Mouse (Mus musculus) neural tube, embryonic 12.5 days (tissue): ENCODE measurements around the gene Hyls1. TPM values are rescaled to one million over a fixed set of nuclear protein-coding genes. Genes with fewer than 3 reads are reported as not detected.

Experiments
- ATAC-seq: fragments of 200-750 bp; cut with Nextera tagmentation; 2 replicates; pipeline ENCODE4 v1.8.0; 2017; ENCODE audit warnings: low read depth, mild to moderate bottlenecking, moderate TSS enrichment, moderate library complexity; ENCODE audit not compliant: low FRiP score
- H3K27ac ChIP-seq: fragments of 300-500 bp; sonication (generic); 2 replicates; pipeline ENCODE4 v1.5.1; 2016
- H3K27me3 ChIP-seq: fragments of 300-500 bp; sonication (generic); replicated peaks from 2 replicates; pipeline ENCODE4 v1.6.1; 2016; ENCODE audit warnings: mild to moderate bottlenecking
- H3K36me3 ChIP-seq: fragments of 300-500 bp; sonication (generic); 2 replicates; pipeline ENCODE4 v1.6.1; 2016; ENCODE audit warnings: mild to moderate bottlenecking
- H3K4me1 ChIP-seq: fragments of 300-500 bp; sonication (generic); 2 replicates; pipeline ENCODE4 v1.6.1; 2016
- H3K4me2 ChIP-seq: fragments of 300-500 bp; sonication (generic); replicated peaks from 2 replicates; pipeline ENCODE4 v1.6.1; 2016; ENCODE audit warnings: mild to moderate bottlenecking
- H3K4me3 ChIP-seq: fragments of 300-500 bp; sonication (generic); 2 replicates; pipeline ENCODE4 v1.5.1; 2016
- H3K9ac ChIP-seq: fragments of 300-500 bp; sonication (generic); 2 replicates; pipeline ENCODE4 v1.6.1; 2016; ENCODE audit warnings: mild to moderate bottlenecking
- H3K9me3 ChIP-seq: fragments of 300-500 bp; sonication (generic); 2 replicates; pipeline ENCODE4 v1.6.1; 2016; ENCODE audit warnings: mild to moderate bottlenecking
- WGBS: fragments of 180-500 bp; shearing (Covaris S2); methylation state at CpG from one replicate; pipeline ENCODE4 v1.1.7; 2016; 5-methylcytosine and 5-hydroxymethylcytosine counted together
- polyA plus RNA-seq: library from polyadenylated mRNA; unstranded; fragments of >200 nt; fragmentation: Nextera tagmentation; extraction: Ambion mirVana; gene quantifications from 2 replicates; pipeline ENCODE4 v1.2.1, GENCODE M21; 2016

The Hyls1 gene
- polyA plus RNA-seq, 1 experiment from 2014 or later = 17.8 TPM

- H3K4me1 ChIP-seq = peaks cover 18% of the 10 kb centered on the region
- no peak overlapping the region for H3K27ac ChIP-seq
- no peak overlapping the region for H3K9ac ChIP-seq
- H3K4me2 ChIP-seq = no peak overlapping the region
- no peaks in the 10 kb centered on the region for H3K9me3 ChIP-seq
- peaks cover 4% of the 10 kb centered on the region; the same call in 1 of the 2 replicates for H3K36me3 ChIP-seq
- no peak overlapping the region for H3K4me3 ChIP-seq
- 11% methylated on average over 6 of the region's 6 CpGs for WGBS
- no peaks in the 10 kb centered on the region for H3K27me3 ChIP-seq
- peak; percentile 70 for ATAC-seq
These were observed 28.7 kb downstream of the Hyls1 start for GRCm38 (mm10) chr9:35541488-35541887.

GRCm38 (mm10) chr9:35541024-35541423 lies 29.2 kb downstream of the Hyls1 start:
- Histone ChIP-seq H3K9me3 (no peaks in the 10 kb centered on the region), H3K4me1 (peaks cover 18% of the 10 kb centered on the region), H3K36me3 (peaks cover 4% of the 10 kb centered on the region; the same call in 1 of the 2 replicates), H3K27me3 (no peaks in the 10 kb centered on the region), H3K27ac (no peak overlapping the region), H3K4me2 (no peak overlapping the region), H3K4me3 (no peak overlapping the region), H3K9ac (no peak overlapping the region)
- ATAC-seq = no peak
- 92% methylated on average over 5 of the region's 5 CpGs for WGBS

GRCm38 (mm10) chr9:35539001-35539750 lies 31.0 kb downstream of the Hyls1 start:
- Histone ChIP-seq H3K4me2 (no peak overlapping the region), H3K4me3 (no peak overlapping the region), H3K9ac (no peak overlapping the region), H3K36me3 (peaks cover 4% of the 10 kb centered on the region; the same call in 1 of the 2 replicates), H3K9me3 (no peaks in the 10 kb centered on the region), H3K27ac (no peak overlapping the region), H3K27me3 (no peaks in the 10 kb centered on the region), H3K4me1 (peaks cover 9% of the 10 kb centered on the region; the same call in 1 of the 2 replicates)
- no peak for ATAC-seq
- 77% methylated on average over 13 of the region's 13 CpGs for WGBS

- Histone ChIP-seq H3K4me3 (no peak overlapping the region), H3K9ac (no peak overlapping the region)
- WGBS = 85% methylated on average over 4 of the region's 4 CpGs
These were observed 34.3 kb downstream of the Hyls1 start for GRCm38 (mm10) chr9:35535876-35536275.

GRCm38 (mm10) chr9:35535110-35535509 lies 35.1 kb downstream of the Hyls1 start:
- Histone ChIP-seq H3K4me2 (no peak overlapping the region), H3K4me1 (peaks cover 9% of the 10 kb centered on the region; the same call in 1 of the 2 replicates)
- WGBS = 9% methylated on average over 2 of the region's 2 CpGs

More at GRCm38 (mm10) chr9:35535876-35536275, 34.3 kb downstream of the Hyls1 start:
- Histone ChIP-seq H3K36me3 (no peaks in the 10 kb centered on the region), H3K4me1 (peaks cover 9% of the 10 kb centered on the region; the same call in 1 of the 2 replicates), H3K4me2 (no peak overlapping the region), H3K27me3 (no peaks in the 10 kb centered on the region), H3K9me3 (no peaks in the 10 kb centered on the region), H3K27ac (no peak overlapping the region)
- no peak for ATAC-seq

GRCm38 (mm10) chr9:35533266-35533665 lies 36.9 kb downstream of the Hyls1 start:
- WGBS = 64% methylated on average over 9 of the region's 9 CpGs
- H3K27me3 ChIP-seq = no peaks in the 10 kb centered on the region
- H3K4me2 ChIP-seq = no peak overlapping the region
- H3K9me3 ChIP-seq = no peaks in the 10 kb centered on the region
- no peak overlapping the region for H3K27ac ChIP-seq
- peaks cover 11% of the 10 kb centered on the region; the same call in 1 of the 2 replicates for H3K4me1 ChIP-seq
- H3K4me3 ChIP-seq = no peak overlapping the region
- H3K36me3 ChIP-seq = no peaks in the 10 kb centered on the region
- no peak overlapping the region for H3K9ac ChIP-seq
- ATAC-seq = no peak

More at GRCm38 (mm10) chr9:35535110-35535509, 35.1 kb downstream of the Hyls1 start:
- Histone ChIP-seq H3K27me3 (no peaks in the 10 kb centered on the region), H3K27ac (no peak overlapping the region), H3K9me3 (no peaks in the 10 kb centered on the region), H3K36me3 (no peaks in the 10 kb centered on the region), H3K4me3 (no peak overlapping the region), H3K9ac (no peak overlapping the region)
- peak; percentile 80 for ATAC-seq

- Histone ChIP-seq H3K27ac (no peak overlapping the region), H3K4me1 (peaks cover 5% of the 10 kb centered on the region; the same call in 1 of the 2 replicates), H3K27me3 (no peaks in the 10 kb centered on the region; the same call in 1 of the 2 replicates), H3K9me3 (no peaks in the 10 kb centered on the region), H3K9ac (no peak overlapping the region), H3K4me3 (no peak overlapping the region), H3K4me2 (no peak overlapping the region), H3K36me3 (no peaks in the 10 kb centered on the region)
- 27% methylated on average over 1 of the region's 1 CpGs for WGBS
- ATAC-seq = no peak
These were observed 40.4 kb downstream of the Hyls1 start for GRCm38 (mm10) chr9:35529796-35530195.

- Histone ChIP-seq H3K4me2 (no peak overlapping the region), H3K9ac (no peak overlapping the region), H3K4me3 (no peak overlapping the region), H3K9me3 (no peaks in the 10 kb centered on the region), H3K36me3 (no peaks in the 10 kb centered on the region), H3K27ac (no peak overlapping the region), H3K27me3 (no peaks in the 10 kb centered on the region; the same call in 1 of the 2 replicates), H3K4me1 (peaks cover 5% of the 10 kb centered on the region)
- ATAC-seq = no peak
- WGBS = 64% methylated on average over 3 of the region's 3 CpGs
These were observed 41.1 kb downstream of the Hyls1 start for GRCm38 (mm10) chr9:35529141-35529540.

- H3K4me2 ChIP-seq = no peak overlapping the region
- peak; percentile 82 for ATAC-seq
- 28% methylated on average over 7 of the region's 7 CpGs for WGBS
- no peaks in the 10 kb centered on the region for H3K9me3 ChIP-seq
- no peaks in the 10 kb centered on the region; the same call in 1 of the 2 replicates for H3K27me3 ChIP-seq
- no peak overlapping the region for H3K27ac ChIP-seq
- no peaks in the 10 kb centered on the region for H3K36me3 ChIP-seq
- H3K4me1 ChIP-seq = peaks cover 10% of the 10 kb centered on the region
- no peak overlapping the region for H3K4me3 ChIP-seq
- H3K9ac ChIP-seq = no peak overlapping the region
These were observed 46.2 kb downstream of the Hyls1 start for GRCm38 (mm10) chr9:35523941-35524411.

- WGBS = 24% methylated on average over 5 of the region's 5 CpGs
- Histone ChIP-seq H3K27ac (no peak overlapping the region), H3K4me3 (no peak overlapping the region), H3K27me3 (no peaks in the 10 kb centered on the region; the same call in 1 of the 2 replicates), H3K9ac (no peak overlapping the region), H3K4me1 (peaks cover 10% of the 10 kb centered on the region), H3K36me3 (no peaks in the 10 kb centered on the region), H3K9me3 (no peaks in the 10 kb centered on the region), H3K4me2 (no peak overlapping the region)
- peak; percentile 41 for ATAC-seq
These were observed 46.7 kb downstream of the Hyls1 start for GRCm38 (mm10) chr9:35523541-35523940.

- 65% methylated on average over 1 of the region's 1 CpGs for WGBS
- no peak overlapping the region for H3K27ac ChIP-seq
- H3K27me3 ChIP-seq = no peaks in the 10 kb centered on the region; the same call in 1 of the 2 replicates
- H3K4me2 ChIP-seq = no peak overlapping the region
- H3K9ac ChIP-seq = no peak overlapping the region
- peaks cover 10% of the 10 kb centered on the region for H3K4me1 ChIP-seq
- ATAC-seq = no peak
- H3K36me3 ChIP-seq = no peaks in the 10 kb centered on the region
- no peaks in the 10 kb centered on the region for H3K9me3 ChIP-seq
- no peak overlapping the region for H3K4me3 ChIP-seq
These were observed 47.2 kb downstream of the Hyls1 start for GRCm38 (mm10) chr9:35522821-35523515.

- Histone ChIP-seq H3K9ac (no peak overlapping the region), H3K27me3 (no peaks in the 10 kb centered on the region; the same call in 1 of the 2 replicates), H3K4me2 (no peak overlapping the region), H3K27ac (no peak overlapping the region), H3K36me3 (no peaks in the 10 kb centered on the region), H3K4me3 (no peak overlapping the region), H3K9me3 (no peaks in the 10 kb centered on the region), H3K4me1 (peaks cover 10% of the 10 kb centered on the region)
- WGBS = 83% methylated on average over 2 of the region's 2 CpGs
- no peak for ATAC-seq
These were observed 48.0 kb downstream of the Hyls1 start for GRCm38 (mm10) chr9:35522241-35522640.
